Mouse (Mus musculus) intestine, embryonic 15.5 days (tissue): ENCODE data around the gene Hoxa5. TPM values are rescaled to one million over a fixed set of nuclear protein-coding genes. Genes with fewer than 3 reads are reported as not detected.

Experiments
- ATAC-seq: fragments of 200-750 bp; cut with Nextera tagmentation; 2 replicates; pipeline ENCODE4 v1.8.0; 2017; ENCODE audit warnings: moderate TSS enrichment, moderate library complexity
- H3K27ac ChIP-seq: fragments of 300-500 bp; sonication (generic); 2 replicates; pipeline ENCODE4 v1.5.1; 2015; ENCODE audit warnings: mild to moderate bottlenecking, inconsistent platforms
- H3K27me3 ChIP-seq: fragments of 300-500 bp; sonication (generic); replicated peaks from 2 replicates; pipeline ENCODE4 v1.6.1; 2015; ENCODE audit warnings: inconsistent platforms
- H3K36me3 ChIP-seq: fragments of 300-500 bp; sonication (generic); 2 replicates; pipeline ENCODE4 v1.6.1; 2015; ENCODE audit warnings: inconsistent platforms
- H3K4me1 ChIP-seq: fragments of 300-500 bp; sonication (generic); replicated peaks from 2 replicates; pipeline ENCODE4 v1.6.1; 2015; ENCODE audit warnings: inconsistent platforms
- H3K4me2 ChIP-seq: fragments of 300-500 bp; sonication (generic); replicated peaks from 2 replicates; pipeline ENCODE4 v1.6.1; 2015; ENCODE audit warnings: mild to moderate bottlenecking, inconsistent platforms
- H3K4me3 ChIP-seq: fragments of 300-500 bp; sonication (generic); replicated peaks from 2 replicates; pipeline ENCODE4 v1.5.1; 2015; ENCODE audit warnings: inconsistent platforms
- H3K9ac ChIP-seq: fragments of 300-500 bp; sonication (generic); 2 replicates; pipeline ENCODE4 v1.6.1; 2015; ENCODE audit warnings: inconsistent platforms
- H3K9me3 ChIP-seq: fragments of 300-500 bp; sonication (generic); 2 replicates; pipeline ENCODE4 v1.6.1; 2016; ENCODE audit warnings: inconsistent platforms
- WGBS: fragments of 180-500 bp; shearing (Covaris S2); methylation state at CpG from one replicate; pipeline ENCODE4 v1.1.7; 2015; 5-methylcytosine and 5-hydroxymethylcytosine counted together
- polyA plus RNA-seq: library from polyadenylated mRNA; unstranded; fragments of >200 nt; fragmentation: Nextera tagmentation; extraction: Ambion mirVana; gene quantifications from 2 replicates; pipeline ENCODE4 v1.2.1, GENCODE M21; 2015

The Hoxa5 gene
- polyA plus RNA-seq, 1 experiment from 2014 or later: 25.1 TPM

DNA sequence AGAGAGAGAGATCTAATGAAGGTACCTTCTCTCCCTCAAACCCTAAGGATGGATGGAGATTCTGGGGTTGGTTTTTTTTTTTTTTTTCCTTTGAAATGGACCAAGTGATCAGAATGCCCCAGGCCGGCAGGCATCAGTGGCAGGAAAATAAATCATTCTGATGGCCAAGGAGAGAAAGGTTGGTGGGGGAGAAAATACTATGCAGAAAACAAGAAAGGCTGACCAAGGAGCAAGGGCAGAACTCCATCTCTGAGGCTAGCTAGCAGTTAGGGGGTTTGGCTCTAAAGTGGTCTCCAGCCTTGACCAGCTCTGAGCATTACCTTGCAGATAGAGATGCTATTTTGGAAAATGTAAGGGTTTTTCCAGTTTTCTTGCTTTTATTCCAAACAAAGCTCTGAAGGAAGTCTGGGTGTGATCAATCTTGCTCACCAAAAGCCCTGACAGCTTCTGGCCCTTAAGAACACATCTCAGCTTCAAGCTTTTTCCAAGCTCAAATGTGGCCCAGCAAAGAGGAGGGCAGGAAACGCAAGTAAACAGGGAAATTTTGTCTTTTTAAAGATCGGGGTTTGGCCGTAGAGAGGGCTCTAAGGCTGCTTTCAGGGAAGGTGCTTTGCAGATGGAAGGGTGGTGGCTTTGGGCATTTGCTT is 37.8 kb downstream of the Hoxa5 start:
- Histone ChIP-seq H3K36me3 (no peaks in the 10 kb centered on the region), H3K27ac (peak overlapping the region; percentile 78), H3K9ac (peak overlapping the region; percentile 62), H3K27me3 (peaks cover 28% of the 10 kb centered on the region), H3K9me3 (no peaks in the 10 kb centered on the region), H3K4me2 (peak overlapping the region; percentile 71), H3K4me1 (peaks cover 21% of the 10 kb centered on the region), H3K4me3 (peak overlapping the region; percentile 32; the same call in 1 of the 2 replicates)
- 53% methylated on average over 4 of the region's 4 CpGs for WGBS
- ATAC-seq: no peak

DNA sequence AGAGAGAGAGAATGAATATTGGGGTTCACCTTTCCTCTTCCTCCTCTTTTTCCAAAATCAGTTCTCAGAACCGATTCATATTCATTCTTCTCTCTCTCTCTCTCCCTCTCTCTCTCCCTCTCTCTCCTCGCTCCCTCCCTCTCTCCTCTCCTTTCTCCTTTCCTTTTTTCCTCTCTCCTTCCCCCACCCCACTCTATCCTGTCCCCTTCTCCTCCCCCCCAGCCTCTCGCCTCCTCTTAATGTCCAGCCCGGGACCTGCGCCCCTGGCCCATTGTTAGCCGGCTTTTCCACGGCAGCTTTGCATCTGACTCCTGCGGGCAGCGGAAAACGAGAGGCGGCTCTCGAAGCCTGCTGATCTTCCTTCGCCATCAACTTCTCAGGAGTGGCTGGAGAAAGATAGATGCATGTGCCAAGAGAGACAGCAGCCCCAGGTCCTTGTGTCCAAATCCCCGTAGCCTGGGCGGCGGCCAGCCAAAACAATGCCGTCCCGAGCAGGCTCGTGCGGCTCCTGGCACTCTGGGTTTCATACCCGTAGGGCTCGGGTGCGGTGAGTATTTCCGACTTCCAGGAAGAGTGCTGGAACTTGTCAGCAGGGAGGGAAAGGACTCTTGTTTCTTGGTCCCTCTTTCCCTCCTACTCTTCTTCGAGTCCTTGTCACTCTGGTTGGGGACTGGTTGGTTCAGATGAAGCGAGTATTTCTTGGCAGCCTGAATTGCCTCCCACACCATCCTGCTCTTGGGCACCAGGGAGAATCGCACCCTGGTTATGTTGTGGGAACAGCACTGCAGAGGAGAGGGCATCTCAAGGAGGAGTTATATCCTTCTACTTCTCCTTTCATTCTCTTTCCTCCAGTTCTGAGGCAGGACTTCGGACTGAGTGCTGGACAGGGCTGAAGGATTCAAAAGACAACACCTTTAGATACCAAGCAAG is 38.7 kb downstream of the Hoxa5 start:
- peak overlapping the region; percentile 49 for H3K4me3 ChIP-seq
- H3K4me1 ChIP-seq: peaks cover 21% of the 10 kb centered on the region
- ATAC-seq: no peak
- peak overlapping the region; percentile 71 for H3K4me2 ChIP-seq
- H3K27ac ChIP-seq: peak overlapping the region; percentile 87
- 29% methylated on average over 28 of the region's 28 CpGs for WGBS
- peak overlapping the region; percentile 62 for H3K9ac ChIP-seq
- H3K36me3 ChIP-seq: no peaks in the 10 kb centered on the region
- H3K9me3 ChIP-seq: no peaks in the 10 kb centered on the region
- peaks cover 24% of the 10 kb centered on the region for H3K27me3 ChIP-seq

DNA sequence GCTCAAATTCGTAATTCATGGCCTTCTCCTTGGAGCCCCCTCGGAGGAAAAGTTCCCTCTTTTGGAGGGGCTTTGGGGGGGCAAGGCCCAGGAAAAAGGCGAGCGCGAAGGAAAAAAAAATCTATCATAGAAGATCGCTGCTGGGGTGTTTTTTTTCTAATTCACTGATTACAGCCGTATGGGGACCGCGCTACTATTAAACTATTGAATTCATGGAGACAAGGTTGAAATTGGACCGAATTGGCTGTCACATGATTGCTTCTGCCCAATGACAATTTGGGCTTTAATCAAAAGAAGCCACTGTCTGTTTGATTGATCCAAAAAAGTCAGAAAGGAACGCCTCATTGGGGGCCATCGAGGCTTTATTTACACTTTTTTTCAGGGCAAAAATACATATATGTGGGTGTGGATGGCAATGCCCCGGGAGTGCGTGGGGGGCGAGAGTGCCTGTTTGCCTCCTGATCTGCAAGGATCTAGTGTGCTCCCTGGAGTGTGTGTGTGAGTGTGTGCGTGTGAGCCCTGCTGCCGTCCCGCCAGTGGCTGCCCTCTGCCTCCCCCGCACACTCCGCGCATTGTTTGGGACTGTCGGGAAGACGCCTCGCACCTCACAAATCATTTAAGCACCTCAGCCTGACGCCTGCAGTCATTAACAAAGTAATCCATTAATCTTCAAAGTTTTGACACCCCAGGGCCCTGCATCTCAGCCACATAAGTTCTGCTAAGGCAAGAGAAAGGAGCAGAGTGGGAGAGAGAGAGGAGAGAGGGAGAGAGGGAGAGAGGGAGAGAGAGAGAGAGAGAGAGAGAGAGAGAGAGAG is 39.6 kb downstream of the Hoxa5 start, which contains the start of gene Hoxa2:
TSS of gene Hoxa2 (minus strand) at position 206 of the 815 bp plus-strand sequence.
- H3K4me2 ChIP-seq: peak within 1 kb of the TSS; percentile 71
- no peak for ATAC-seq
- H3K27me3 ChIP-seq: peaks cover 17% of the 10 kb centered on the region
- H3K9me3 ChIP-seq: no peaks in the 10 kb centered on the region
- H3K27ac ChIP-seq: peak within 1 kb of the TSS; percentile 87
- no peaks in the 10 kb centered on the region for H3K36me3 ChIP-seq
- H3K4me3 ChIP-seq: peak within 1 kb of the TSS; percentile 49
- H3K4me1 ChIP-seq: peaks cover 30% of the 10 kb centered on the region
- WGBS: 12% methylated on average over 25 of the region's 25 CpGs
- peak within 1 kb of the TSS; percentile 62 for H3K9ac ChIP-seq

DNA sequence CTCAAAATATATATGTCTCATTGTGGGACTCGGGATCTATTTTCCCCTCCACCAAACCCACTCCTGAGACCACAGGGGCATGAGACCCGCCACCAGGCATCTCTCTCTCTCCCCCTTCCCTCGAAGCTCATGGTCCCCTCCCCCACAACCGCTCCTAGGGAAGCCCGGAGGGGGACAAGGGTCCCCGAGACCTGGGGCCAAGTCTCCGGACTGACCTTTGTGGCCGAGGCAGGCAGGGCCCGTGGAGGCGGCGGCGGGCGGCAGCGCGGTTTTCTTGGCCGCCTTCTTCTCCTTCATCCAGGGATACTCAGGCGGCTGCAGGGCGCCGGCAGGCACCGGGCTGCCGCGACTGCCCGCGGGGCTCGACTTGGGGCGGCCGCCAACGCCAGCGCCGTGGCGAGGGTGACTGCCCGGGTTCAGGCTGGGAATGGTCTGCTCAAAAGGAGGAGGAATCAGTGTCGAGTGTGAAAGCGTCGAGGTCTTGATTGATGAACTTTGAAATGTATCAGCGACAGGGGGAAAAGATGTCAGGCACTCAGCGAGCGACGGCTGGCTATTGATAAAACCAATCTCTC is 40.2 kb downstream of the Hoxa5 start:
- Histone ChIP-seq H3K27ac (peak overlapping the region; percentile 87), H3K4me1 (peaks cover 36% of the 10 kb centered on the region), H3K9me3 (no peaks in the 10 kb centered on the region), H3K9ac (peak overlapping the region; percentile 62), H3K36me3 (no peaks in the 10 kb centered on the region), H3K4me3 (peak overlapping the region; percentile 49), H3K27me3 (peaks cover 15% of the 10 kb centered on the region), H3K4me2 (peak overlapping the region; percentile 71)
- WGBS: 7% methylated on average over 39 of the region's 39 CpGs
- ATAC-seq: no peak

DNA sequence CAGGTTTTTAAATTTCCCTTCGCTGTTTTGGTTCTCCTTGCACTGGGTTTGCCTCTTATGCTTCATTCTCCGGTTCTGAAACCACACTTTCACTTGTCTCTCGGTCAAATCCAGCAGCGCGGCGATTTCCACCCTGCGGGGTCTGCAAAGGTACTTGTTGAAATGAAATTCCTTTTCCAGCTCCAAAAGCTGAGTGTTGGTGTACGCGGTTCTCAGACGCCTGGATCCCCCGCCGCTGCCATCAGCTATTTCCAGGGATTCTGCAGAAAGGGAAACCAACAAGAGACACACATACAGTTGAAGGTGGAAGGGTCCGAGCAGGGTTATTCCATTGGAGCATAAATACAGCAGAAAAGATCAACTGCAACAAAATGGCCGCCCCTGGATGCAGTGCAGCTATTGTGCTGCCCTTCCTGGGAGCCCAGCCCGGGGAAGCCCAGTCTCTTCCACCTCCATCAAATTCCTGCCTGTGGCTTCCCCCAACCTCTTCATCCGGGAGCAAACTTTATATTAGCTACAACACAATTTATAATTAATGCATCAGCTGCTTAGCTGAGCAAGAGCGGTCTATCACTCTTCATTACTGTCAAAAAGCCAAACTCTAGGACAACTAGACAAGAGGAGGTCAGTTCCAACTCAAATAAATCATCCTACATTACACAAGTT is 40.9 kb downstream of the Hoxa5 start:
- Histone ChIP-seq H3K4me3 (peak overlapping the region; percentile 49), H3K9me3 (no peaks in the 10 kb centered on the region), H3K36me3 (no peaks in the 10 kb centered on the region), H3K4me2 (peak overlapping the region; percentile 71), H3K9ac (peak overlapping the region; percentile 62), H3K27ac (peak overlapping the region; percentile 87), H3K4me1 (peaks cover 38% of the 10 kb centered on the region), H3K27me3 (peaks cover 12% of the 10 kb centered on the region)
- 42% methylated on average over 17 of the region's 17 CpGs for WGBS
- no peak for ATAC-seq

DNA sequence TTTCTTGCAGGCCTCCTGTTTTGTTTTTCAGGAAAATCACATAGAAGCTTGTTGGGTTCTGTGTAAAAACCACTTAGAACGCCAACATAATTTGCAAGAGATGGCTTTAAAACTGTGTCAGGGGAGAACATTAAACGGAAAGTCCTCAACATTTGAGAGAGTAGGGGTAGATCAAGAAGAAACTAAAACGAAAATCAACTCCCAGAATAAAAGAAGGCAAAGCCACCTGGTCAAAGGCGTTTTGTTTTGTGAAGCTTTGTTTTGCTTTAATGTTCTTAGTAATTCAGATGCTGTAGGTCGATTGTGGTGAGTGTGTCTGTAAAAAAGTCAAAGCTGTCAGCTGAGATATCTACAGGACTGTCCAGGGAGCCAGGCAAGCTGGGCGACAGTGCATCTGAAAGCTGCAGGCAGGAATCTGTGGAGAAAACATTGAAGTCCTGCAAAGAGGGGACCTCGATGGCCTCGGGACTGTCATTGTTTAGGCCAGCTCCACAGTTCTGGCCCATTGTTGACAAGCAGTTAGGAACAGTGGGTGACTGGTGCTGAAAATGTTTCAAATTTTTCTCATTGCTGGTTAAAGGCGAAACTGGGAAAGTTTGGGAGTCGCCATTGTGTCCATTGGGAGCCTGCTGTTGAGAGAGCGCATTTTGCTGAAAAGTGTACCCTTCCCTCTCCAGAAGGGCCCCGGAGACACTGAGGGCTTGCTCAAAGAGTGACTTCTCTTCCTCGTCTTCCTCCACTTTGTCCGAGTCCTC is 41.6 kb downstream of the Hoxa5 start:
- H3K4me1 ChIP-seq: peaks cover 38% of the 10 kb centered on the region
- no peaks in the 10 kb centered on the region for H3K9me3 ChIP-seq
- H3K4me3 ChIP-seq: peak overlapping the region; percentile 49
- peak overlapping the region; percentile 87 for H3K27ac ChIP-seq
- H3K36me3 ChIP-seq: no peaks in the 10 kb centered on the region
- H3K27me3 ChIP-seq: peaks cover 15% of the 10 kb centered on the region
- whole genome bisulfite sequencing: 40% methylated on average over 14 of the region's 14 CpGs
- H3K4me2 ChIP-seq: peak overlapping the region; percentile 71
- no peak for ATAC-seq
- peak overlapping the region; percentile 62 for H3K9ac ChIP-seq

DNA sequence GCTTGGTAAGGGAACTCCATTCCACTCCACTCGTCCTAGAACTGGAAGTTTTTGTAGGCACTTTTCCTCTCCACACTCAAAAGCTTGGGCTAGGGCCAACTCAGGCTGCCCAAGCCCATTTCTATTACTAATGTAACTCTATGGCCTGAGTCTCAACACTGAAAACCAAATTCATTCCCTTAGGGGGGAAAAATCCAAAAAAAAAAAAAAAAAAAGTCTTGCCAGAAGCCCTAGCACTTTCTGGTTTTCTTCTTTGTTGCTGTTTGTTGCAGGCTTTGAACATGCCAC is 42.4 kb downstream of the Hoxa5 start:
- peak overlapping the region; percentile 43 for H3K4me2 ChIP-seq
- 0 out of 2 replicates have a peak overlapping the region, but pooled peaks have one; percentile 10 for H3K9ac ChIP-seq
- WGBS: 40% methylated on average over 1 of the region's 1 CpGs
- no peak for ATAC-seq
- no peaks in the 10 kb centered on the region for H3K36me3 ChIP-seq
- H3K9me3 ChIP-seq: no peaks in the 10 kb centered on the region
- H3K27ac ChIP-seq: no peak overlapping the region
- peaks cover 22% of the 10 kb centered on the region for H3K27me3 ChIP-seq
- H3K4me3 ChIP-seq: no peak overlapping the region
- H3K4me1 ChIP-seq: peaks cover 45% of the 10 kb centered on the region

DNA sequence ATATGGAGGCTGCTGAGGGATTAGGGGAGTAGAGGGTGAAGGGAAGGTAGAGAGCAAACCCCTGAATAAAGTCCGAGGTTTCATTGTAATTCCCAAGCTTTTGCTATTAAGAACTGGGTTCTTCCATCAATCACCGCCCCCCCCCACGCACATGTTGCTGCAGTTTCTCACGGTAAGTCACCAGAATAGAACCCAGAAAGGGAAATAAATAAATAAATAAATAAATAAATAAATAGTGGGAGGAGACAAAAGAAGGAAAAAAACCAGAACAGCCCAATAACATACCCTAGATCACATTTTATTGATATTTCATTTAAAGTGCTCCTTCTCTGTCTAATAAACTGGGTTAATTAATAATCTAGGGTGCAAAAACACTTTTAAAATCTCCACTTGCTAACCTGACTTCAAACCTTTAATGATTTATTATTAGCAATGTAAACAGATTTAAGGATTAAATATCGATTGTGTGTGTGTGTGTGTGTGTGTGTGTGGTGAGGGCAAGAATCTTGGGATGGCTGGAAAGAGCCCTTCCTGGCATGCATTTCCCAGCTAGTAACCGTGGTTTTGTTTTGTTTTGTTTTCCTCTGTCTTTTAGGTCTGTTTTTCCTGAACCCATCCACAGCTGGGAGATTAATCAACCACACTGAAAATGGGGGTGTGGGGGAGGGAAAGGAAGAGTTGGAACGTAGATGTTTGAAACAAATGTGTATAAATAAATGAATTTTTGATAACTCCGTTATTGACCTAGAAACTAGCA is 42.9 kb downstream of the Hoxa5 start:
- peaks cover 27% of the 10 kb centered on the region for H3K27me3 ChIP-seq
- peak overlapping the region; percentile 89 for H3K4me2 ChIP-seq

DNA sequence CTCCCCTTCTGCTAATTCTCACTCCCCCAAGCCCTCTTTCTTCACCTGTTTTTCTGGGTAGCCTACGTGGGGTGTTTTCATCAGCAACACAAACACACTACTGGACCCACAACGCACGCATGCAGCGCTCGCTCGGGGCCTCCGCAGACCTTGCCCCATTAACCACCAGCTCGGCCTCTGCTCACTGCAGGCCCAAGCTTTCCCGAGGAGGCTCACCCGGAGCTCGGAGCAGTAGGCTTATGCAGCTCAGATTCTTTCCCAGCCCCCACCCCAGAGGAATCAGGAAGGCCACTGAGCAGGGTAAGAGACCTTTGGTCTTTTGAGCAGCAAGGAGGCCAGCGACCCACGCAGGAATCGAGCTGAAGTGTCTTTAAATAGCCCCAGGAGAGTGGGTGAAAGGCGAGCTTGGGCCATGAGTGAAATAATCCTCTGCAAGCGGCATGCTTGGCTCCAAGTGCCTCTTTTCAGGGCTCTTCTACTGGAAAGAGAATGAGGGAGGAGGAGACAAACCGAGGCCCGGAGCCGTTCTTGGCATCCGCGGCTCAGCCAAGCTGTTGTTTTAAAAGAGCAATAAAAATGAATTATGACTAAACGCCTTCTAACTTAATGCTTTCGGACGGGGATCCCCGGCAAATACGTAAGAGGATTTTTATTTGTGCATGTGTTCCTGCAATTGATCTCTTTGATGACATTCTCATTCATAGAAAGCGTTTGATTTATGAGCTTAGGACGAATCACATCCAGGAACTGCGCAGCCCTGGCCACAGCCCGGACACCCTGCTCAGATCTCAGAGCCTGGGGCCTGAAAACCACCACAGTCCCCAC is 43.7 kb downstream of the Hoxa5 start:
- peak; percentile 29 for ATAC-seq
- peak overlapping the region; percentile 88 for H3K27ac ChIP-seq
- H3K27me3 ChIP-seq: peaks cover 33% of the 10 kb centered on the region
- H3K9ac ChIP-seq: peak overlapping the region; percentile 51
- H3K4me3 ChIP-seq: peak overlapping the region; percentile 68
- peaks cover 49% of the 10 kb centered on the region for H3K4me1 ChIP-seq
- no peaks in the 10 kb centered on the region for H3K36me3 ChIP-seq
- H3K4me2 ChIP-seq: peak overlapping the region; percentile 89
- 2% methylated on average over 30 of the region's 30 CpGs for WGBS
- H3K9me3 ChIP-seq: no peaks in the 10 kb centered on the region

More for the DNA sequence above, 42.9 kb downstream of the Hoxa5 start:
- ATAC-seq: no peak
- H3K4me1 ChIP-seq: peaks cover 48% of the 10 kb centered on the region
- H3K4me3 ChIP-seq: peak overlapping the region; percentile 68
- peak overlapping the region; percentile 18; the same call in 1 of the 2 replicates for H3K9ac ChIP-seq
- WGBS: 28% methylated on average over 8 of the region's 8 CpGs
- no peaks in the 10 kb centered on the region for H3K9me3 ChIP-seq
- H3K36me3 ChIP-seq: no peaks in the 10 kb centered on the region
- H3K27ac ChIP-seq: peak overlapping the region; percentile 88

DNA sequence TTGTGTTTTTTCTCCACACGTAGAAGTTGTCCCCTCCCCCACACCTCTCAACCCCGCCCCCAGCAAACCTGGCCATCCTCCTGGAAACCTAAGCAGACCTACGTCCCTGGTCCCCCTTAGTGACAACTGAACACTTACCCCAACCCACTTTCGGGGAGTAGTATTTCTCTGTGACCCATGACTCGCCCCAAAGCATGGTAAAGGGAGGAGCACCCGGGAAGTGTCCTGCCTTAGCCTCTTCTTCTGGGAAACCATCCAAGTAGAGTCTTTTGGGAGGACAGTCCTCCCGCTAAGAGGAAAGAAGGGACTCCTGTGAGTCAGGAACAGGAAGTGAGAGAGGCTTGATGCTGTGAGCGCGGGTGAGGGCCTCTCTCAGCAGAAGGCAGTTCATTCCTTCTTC is 44.4 kb downstream of the Hoxa5 start:
- Histone ChIP-seq H3K4me2 (peak overlapping the region; percentile 89), H3K4me3 (peak overlapping the region; percentile 68), H3K27ac (peak overlapping the region; percentile 88), H3K4me1 (peaks cover 48% of the 10 kb centered on the region), H3K27me3 (peaks cover 33% of the 10 kb centered on the region), H3K9me3 (no peaks in the 10 kb centered on the region), H3K36me3 (no peaks in the 10 kb centered on the region), H3K9ac (peak overlapping the region; percentile 51)
- ATAC-seq: no peak; the same call in 1 of the 2 replicates
- 21% methylated on average over 7 of the region's 9 CpGs for WGBS
